Mouse (Mus musculus): ENCODE measurements around the gene Nhsl1.

The Nhsl1 gene

DNA sequence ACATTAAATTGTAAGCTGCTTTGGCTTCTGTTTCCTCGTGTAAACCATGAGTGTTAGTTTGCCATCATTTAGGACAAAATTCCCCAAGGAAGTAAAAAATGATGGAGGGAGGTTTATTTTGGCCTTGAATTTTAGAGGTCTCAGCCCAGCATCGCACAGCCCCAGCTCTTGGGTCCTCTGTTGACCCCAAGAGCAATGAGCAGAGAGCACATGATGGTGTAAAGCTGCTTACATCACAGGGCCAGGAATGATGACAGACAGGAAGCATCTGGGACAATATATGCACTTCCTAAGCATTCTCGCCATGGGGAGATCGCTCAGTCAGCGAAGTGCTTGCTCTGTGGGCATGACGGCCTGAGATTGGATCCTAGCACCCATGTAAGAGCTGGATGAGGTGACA lies 20.6 kb downstream of the Nhsl1 start:
- in situ Hi-C loops (cut with MboI; ENCODE audit: low pct_unique_long_range_greater_than_20kb in 1 of 2, low sequenced_read_pairs in 2 of 2, unreplicated experiment in 1 of 2): no loop called here

DNA sequence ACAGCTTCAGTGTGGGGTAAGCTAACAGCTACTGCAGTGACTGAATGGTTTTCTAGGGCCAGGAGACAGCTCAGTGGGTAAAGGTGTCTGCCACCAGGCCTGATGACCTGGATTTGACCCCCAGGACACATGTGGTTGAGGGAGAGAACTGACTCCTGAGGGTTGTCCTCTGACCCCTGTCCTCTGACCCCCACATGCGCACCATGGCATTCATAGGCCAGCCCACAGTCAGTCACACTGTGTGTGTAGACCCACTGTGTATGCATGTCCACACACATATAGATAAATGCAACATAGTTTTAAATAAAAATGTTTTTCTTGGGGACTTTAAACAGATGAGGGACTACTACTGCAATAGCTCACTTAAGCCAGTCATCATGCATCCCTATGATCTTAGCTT lies 22.1 kb downstream of the Nhsl1 start:
- in situ Hi-C loops (cut with MboI; ENCODE audit: low pct_unique_long_range_greater_than_20kb in 1 of 2, low sequenced_read_pairs in 2 of 2, unreplicated experiment in 1 of 2): no loop called here

DNA sequence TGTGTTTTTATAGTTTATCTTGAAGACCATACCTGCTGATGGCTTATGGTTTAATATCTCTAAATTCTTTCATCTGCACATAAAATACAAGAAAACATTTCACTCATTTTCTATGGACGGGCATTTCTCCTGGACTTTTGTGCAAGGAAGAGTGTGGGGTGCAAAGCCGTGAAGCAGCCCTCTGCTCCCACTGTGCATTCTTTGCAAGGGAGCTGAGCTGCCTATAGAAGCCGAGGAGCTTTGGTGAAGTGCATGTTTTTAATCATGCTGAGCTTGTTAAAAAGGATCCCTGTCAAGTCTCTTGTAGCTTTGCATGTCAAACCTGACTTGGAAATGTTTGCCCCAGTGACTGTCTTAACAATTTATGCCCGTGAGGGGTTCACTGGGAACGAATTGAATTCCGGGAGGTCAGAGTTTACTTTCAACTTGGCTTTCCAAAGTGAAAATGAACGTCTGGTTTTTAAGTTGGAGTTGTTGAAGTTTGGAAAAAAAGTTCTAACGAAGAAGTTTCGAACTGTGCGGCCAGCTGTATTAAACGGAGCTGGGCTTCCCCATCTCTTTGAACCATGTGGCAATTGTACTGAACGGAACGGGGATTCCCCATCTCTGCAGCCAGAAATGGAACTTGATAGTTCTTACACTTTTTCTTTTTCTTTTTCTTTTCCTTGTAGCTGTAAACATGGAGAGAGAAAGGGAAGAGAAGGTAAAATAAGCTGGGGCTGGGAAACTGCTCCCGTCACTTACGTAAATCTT lies 22.8 kb downstream of the Nhsl1 start:
- in situ Hi-C loops (cut with MboI; ENCODE audit: low pct_unique_long_range_greater_than_20kb in 1 of 2, low sequenced_read_pairs in 2 of 2, unreplicated experiment in 1 of 2): no loop called here

DNA sequence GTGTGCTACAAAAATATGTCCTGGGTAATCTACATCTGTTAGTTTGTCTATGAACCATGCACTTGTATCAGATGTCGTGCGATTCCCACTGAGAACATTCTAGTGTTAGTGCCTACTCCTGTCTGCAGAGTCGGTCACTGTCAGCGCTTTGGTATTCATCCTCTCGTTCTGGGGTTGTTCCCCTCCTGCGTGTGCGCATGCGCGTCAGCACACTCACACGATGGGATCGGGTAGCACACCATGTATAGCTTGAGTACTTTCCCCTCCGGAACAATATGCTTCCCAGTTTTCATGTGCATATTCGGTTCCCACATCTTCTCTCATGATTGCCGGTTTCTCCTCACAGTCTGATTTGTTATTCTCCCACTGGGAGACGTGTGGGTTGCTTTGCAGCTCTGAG lies 28.4 kb downstream of the Nhsl1 start:
- in situ Hi-C loops (cut with MboI; ENCODE audit: low pct_unique_long_range_greater_than_20kb in 1 of 2, low sequenced_read_pairs in 2 of 2, unreplicated experiment in 1 of 2): no loop called here

DNA sequence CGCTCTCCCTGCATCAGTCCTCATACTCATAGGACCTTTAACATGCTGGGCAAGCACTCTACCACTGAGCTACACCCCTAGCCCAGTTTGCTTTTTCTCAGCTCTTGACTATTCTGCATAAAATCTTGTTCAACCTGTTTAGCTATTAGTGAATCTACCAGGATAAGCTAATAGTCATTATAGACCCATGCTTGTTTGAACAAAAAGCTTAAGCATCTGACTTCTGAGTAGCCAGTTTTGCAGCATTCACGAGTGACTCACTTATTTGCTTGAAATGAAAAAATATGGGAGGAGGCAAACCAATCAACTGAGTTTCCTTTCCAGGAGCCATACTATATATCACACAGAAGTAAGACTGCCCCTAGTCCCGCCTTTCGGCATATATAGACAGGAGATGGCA lies 32.0 kb downstream of the Nhsl1 start:
- in situ Hi-C loops (cut with MboI; ENCODE audit: low pct_unique_long_range_greater_than_20kb in 1 of 2, low sequenced_read_pairs in 2 of 2, unreplicated experiment in 1 of 2): no loop called here

DNA sequence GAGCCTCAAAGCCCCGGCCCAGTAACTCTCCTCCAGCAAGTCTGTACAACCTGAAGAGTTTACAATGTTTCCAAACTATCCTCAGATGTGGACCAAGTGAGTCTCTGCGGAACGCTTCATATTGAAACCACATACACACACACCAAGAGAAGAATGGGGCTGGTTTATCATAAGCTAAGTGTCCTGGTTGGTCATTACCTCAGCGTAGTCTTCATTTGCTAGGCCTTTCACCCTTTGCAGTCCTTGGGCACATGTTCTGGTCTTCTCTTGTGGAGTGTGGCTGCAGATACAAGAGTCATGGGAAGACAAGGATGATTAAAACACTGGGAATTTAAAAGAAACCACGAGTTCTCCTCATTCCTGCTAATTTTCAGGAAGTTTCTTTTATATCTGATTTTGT lies 34.2 kb downstream of the Nhsl1 start:
- in situ Hi-C loops (cut with MboI; ENCODE audit: low pct_unique_long_range_greater_than_20kb in 1 of 2, low sequenced_read_pairs in 2 of 2, unreplicated experiment in 1 of 2): no loop called here

DNA sequence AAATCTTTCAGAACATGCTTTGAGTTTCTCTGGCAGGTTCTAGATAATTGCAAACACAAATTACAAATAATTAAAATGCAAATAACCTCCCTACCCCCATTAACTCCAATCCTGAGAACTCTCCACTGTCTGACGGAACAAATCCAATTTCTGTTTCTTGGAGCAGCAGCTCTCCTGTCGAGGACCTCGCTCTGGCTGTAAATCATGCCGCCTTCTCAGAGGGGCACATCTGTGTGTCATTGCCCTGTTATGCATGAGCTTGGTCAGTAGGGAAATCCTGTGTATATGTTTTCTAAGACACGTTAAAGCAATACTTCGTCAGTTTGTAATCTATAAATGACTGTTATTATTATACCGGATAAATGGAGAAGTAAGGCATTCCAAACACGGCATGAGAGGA lies 35.3 kb downstream of the Nhsl1 start:
- in situ Hi-C loops (cut with MboI; ENCODE audit: low pct_unique_long_range_greater_than_20kb in 1 of 2, low sequenced_read_pairs in 2 of 2, unreplicated experiment in 1 of 2): no loop called here

DNA sequence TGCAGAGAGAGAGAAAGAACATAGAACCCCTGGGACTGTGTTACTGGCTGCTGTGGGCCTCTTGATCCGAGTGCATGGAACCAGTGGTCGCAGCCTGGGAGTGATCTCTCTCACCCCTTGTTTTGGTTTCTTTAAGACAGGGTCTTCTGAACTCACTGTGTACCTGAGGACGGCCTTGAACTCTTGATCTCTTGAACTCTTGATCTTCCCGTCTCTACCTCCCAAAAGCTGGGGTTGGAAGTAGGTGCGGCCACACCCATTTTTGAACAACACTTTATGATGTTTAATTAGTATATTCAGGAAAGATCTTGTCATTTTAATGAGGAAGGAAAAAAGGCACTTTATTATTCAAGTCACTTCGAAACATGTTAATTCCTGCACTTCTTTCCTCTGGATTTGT lies 37.7 kb downstream of the Nhsl1 start:
- in situ Hi-C loops (cut with MboI; ENCODE audit: low pct_unique_long_range_greater_than_20kb in 1 of 2, low sequenced_read_pairs in 2 of 2, unreplicated experiment in 1 of 2): no loop called here

DNA sequence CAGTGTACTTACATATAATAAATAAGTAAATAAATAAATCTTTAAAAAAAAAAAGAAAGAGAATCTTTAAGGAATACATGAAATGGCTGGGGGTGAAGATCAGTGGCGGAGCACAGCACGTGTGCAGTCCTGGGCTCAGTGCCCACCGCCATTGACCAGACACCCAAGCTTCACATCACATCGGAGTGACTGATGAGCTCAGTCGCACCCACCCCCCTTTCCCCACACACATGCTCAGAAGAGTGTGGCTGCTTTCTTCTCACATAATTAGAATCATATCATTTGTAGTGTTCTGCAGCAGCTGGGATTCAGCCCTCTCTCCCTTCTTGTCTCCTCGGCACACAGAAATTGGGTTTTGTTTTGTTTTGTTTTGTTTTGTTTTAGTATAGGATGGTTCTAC lies 38.4 kb downstream of the Nhsl1 start:
- in situ Hi-C loops (cut with MboI; ENCODE audit: low pct_unique_long_range_greater_than_20kb in 1 of 2, low sequenced_read_pairs in 2 of 2, unreplicated experiment in 1 of 2): no loop called here

DNA sequence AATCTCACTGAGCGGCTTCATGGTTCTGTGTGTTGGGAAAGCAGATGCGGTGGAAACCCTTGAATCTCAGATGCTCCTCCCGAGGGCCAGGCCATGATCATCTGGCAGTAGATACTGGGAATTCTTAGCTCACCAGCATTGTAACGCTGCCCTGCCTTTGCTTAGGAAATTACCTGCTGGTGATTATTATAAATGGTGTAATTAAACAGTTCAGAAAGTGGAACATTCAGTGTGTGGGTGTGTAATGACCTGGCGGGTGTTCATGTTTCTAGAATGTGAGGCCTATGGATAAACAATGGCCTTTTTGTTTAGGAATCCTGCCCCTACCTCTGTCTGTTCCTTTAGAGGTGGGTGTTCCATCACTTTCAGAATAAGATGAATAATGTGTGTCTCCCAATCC lies 39.7 kb downstream of the Nhsl1 start:
- in situ Hi-C loops (cut with MboI; ENCODE audit: low pct_unique_long_range_greater_than_20kb in 1 of 2, low sequenced_read_pairs in 2 of 2, unreplicated experiment in 1 of 2): no loop called here

DNA sequence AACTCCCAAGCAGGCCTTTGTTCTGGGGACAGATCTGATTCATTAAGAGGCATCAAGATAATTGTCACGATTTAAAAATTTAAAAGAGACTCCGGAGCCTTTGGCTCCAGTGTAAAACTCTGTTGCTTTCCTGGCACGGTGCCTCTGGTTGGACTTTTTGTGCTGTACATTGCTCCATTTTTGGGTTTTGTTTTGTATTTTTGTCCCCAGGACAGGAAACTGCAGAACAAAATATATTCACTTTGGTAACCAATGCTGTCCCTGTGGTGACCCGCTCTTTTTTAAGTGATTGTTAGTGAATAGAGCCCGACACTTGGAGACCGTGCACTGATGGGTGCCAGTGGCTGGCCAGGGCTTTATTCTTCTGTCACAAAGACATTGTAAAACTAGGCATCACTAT lies 41.4 kb downstream of the Nhsl1 start:
- in situ Hi-C loops (cut with MboI; ENCODE audit: low pct_unique_long_range_greater_than_20kb in 1 of 2, low sequenced_read_pairs in 2 of 2, unreplicated experiment in 1 of 2): no loop called here

DNA sequence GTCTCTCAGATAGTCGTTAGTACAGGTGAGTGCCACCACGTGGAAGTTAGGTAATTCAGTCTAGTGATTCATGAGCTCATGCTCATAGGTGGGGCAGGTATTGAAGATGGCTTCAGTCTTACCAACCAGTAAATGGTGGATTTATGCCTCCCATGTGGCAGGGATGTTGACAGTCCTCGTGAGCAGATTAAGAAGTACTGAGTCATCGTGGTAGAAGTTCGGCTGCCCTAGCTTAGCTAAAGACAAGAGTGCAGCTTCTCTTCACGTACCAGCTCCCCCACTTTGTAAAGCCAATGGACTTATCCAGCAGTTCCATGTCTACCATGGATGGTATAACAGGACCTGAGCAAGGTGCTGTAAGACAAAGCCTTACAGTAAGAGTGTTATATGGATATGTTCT lies 46.6 kb downstream of the Nhsl1 start:
- in situ Hi-C loops (cut with MboI; ENCODE audit: low pct_unique_long_range_greater_than_20kb in 1 of 2, low sequenced_read_pairs in 2 of 2, unreplicated experiment in 1 of 2): no loop called here

DNA sequence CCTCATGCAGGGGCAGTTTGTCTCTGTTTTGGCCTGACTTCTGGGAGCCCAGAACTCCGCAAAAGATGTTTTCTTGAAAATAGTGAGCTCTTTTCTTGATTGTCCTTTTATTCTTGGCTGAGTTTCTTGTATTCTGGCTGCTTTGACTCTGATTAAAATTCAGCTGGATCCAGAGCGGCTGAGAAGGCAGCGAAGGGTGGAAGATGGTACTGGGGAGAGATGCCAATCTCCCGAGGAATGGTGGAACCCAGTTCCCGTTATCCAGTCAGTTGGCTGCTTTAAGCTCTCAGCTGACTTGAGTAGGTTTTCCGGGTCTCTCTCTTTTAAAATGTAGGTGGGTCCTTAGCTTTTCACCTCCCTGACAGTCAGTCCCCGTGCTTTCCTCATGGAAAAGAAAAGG lies 47.9 kb downstream of the Nhsl1 start:
- in situ Hi-C loops (cut with MboI; ENCODE audit: low pct_unique_long_range_greater_than_20kb in 1 of 2, low sequenced_read_pairs in 2 of 2, unreplicated experiment in 1 of 2): no loop called here

DNA sequence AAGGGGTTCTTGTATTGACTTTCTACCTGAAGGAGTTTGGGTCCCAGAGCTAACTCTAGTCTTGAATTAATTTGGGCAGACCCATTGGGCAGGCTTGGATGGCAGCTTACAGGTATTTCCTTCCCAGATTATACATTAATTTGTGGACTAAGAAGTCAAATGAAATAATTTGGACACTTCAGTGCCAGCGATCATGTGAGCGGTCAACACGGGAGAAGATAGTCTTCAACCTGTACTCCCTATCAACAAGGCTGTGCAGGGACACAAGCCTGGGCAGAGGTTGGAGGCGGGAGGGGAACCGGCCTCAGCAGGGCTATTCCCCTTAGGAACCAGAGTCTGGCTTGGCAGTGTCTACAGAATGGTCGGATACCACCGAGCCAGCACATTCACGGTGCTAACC lies 49.3 kb downstream of the Nhsl1 start:
- in situ Hi-C loops (cut with MboI; ENCODE audit: low pct_unique_long_range_greater_than_20kb in 1 of 2, low sequenced_read_pairs in 2 of 2, unreplicated experiment in 1 of 2): no loop called here

DNA sequence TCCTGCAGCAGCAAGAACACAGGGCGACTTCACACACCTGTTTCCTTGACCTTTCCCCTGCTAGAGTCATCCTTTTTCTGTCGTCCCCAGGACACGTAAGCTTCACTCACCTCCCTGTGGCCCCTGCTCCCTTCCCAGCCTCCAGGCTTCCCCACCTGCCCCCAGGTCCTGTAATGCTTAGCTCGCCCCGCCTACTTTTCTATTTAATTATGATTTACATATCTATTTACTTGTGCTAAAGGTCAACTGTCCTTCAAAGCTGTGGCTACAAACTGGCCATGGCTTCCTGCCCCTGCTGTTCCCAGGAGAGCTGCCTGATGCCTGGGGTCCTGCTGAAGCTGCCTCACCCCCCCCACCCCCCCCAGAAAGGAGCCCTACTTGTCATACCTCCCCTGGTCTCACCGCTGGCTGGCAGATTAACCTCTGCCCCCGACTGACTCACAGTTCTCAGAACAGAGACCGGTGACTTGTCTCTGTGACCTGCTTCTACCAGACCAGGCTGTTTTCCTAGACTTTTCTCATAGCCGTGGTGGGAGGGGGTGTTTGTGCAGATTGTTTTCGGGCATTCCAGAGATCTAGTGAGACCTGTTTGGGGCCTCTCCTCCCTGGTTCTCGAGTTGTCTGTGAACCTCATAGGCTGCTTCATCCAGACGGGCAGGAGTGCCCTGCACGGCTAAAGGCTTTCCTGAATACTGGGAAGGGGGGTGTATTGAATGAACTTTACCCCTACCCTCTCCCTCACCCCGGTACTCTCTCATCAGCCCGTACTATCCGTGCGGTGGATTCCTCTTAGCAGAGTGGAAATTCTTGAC lies 51.9 kb downstream of the Nhsl1 start:
- in situ Hi-C loops (cut with MboI; ENCODE audit: low pct_unique_long_range_greater_than_20kb in 1 of 2, low sequenced_read_pairs in 2 of 2, unreplicated experiment in 1 of 2): no loop called here

DNA sequence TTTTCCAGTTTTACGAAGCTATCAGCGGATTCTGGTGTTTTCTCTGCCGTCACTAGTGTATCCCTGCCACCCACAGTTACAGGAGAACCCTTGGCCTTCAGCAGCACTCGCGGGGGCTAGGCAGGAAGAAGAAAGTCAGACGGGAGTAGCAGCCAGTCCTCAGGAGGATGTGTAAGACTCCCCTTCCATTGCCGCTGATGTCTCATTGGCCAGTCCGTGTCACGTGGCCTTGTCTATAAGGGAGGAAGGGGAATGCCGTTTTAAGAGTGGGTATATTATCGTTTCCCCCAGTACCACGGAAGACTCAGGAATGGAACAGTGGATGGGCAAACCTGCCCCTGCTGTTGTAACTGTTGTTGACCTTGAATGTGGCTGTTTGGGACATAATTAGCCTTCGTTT lies 53.1 kb downstream of the Nhsl1 start:
- in situ Hi-C loops (cut with MboI; ENCODE audit: low pct_unique_long_range_greater_than_20kb in 1 of 2, low sequenced_read_pairs in 2 of 2, unreplicated experiment in 1 of 2): no loop called here

DNA sequence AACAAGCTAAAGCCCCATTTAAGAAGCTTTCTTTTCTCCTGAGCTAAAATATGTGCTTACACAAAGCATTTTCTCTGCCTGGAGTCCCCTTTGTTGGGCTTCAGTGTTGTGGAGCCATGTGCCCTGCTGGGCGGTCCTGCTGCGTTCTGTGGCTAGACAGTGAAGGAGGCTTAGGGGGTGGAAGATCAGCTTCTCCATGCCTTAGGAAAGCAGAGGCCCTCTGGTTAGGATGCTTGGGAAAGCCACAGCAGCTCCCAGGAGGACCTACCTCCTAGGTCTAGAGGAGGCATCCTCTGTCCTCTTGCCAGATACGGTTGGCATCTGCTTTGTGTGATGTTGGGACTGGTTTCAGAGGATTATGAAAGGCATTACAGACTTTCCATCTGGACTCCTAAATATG lies 56.5 kb downstream of the Nhsl1 start:
- in situ Hi-C loops (cut with MboI; ENCODE audit: low pct_unique_long_range_greater_than_20kb in 1 of 2, low sequenced_read_pairs in 2 of 2, unreplicated experiment in 1 of 2): no loop called here

DNA sequence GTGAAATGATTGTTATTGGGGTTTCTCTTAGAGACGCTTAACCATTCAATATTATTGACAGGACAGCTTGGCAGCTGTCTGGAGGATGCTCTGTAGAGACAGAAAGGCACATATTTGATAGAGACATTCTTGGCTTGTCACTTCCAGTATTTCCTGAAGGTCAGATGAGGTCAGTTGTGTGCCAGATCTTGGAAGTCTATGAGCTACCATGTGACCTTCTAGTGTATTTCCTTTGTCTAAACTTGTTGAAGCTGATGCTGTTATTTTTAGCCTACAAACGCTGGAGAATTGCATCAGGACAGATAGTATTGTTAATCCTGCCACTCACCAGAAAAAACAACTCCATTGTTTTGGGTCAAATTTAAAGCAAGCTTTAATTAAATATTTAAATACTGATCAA lies 66.0 kb downstream of the Nhsl1 start:
- in situ Hi-C loops (cut with MboI; ENCODE audit: low pct_unique_long_range_greater_than_20kb in 1 of 2, low sequenced_read_pairs in 2 of 2, unreplicated experiment in 1 of 2): loop anchor here (5.0 to 10.0 kb wide), 2 partner anchors 62 to 150 kb away; partner anchors contain the start of gene Ccdc28a (in 1 of the 2)

DNA sequence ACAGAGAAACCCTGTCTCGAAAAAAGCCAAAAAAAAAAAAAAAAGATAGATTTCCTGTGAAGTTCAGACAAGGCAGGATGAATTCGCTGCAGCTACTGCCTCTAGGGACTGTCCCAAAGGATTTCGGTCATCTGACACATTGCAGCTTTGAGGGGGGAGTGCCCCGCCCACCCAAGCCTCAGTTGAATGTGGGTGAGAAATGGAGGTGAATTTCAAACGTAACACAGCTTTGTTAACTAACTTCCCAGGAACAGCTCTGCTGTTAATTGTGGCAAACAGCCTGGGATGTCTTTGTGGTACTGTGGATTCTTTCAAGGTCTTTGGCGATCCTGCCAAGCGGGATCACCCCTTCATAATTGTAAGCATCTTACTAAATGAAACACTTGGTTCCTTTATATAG lies 67.4 kb downstream of the Nhsl1 start:
- in situ Hi-C loops (cut with MboI; ENCODE audit: low pct_unique_long_range_greater_than_20kb in 1 of 2, low sequenced_read_pairs in 2 of 2, unreplicated experiment in 1 of 2): loop anchor here (5.0 to 10.0 kb wide), 2 partner anchors 64 to 151 kb away; partner anchors contain the start of gene Ccdc28a (in 1 of the 2)

Data from mouse embryonic stem cell (cell line).